Mouse (Mus musculus) embryonic facial prominence, embryonic 11.5 days (tissue): ENCODE measurements around the gene Gna11. TPM values are rescaled to one million over a fixed set of nuclear protein-coding genes. Genes with fewer than 3 reads are reported as not detected.
A peak's percentile ranks its signal among the peaks of the same experiment; 100 is the strongest.

Experiments
- ATAC-seq: fragments of 200-750 bp; cut with Nextera tagmentation; replicated peaks from 2 replicates; pipeline ENCODE4 v1.8.0; 2017; ENCODE audit warnings: low read depth; ENCODE audit not compliant: insufficient number of reproducible peaks, low FRiP score, low TSS enrichment
- DNase-seq: peaks from one replicate; pipeline ENCODE4 v3.0.0-alpha.2; 2015; ENCODE audit warnings: low spot score
- H3K27ac ChIP-seq: fragments of 300-500 bp; sonication (generic); replicated peaks from 2 replicates; pipeline ENCODE4 v1.5.1; 2014; ENCODE audit warnings: mild to moderate bottlenecking, low read depth, low read length, control low read depth
- H3K27me3 ChIP-seq: fragments of 300-500 bp; sonication (generic); 2 replicates; pipeline ENCODE4 v1.6.1; 2014; ENCODE audit warnings: mild to moderate bottlenecking, low read length, moderate library complexity, mixed read lengths; ENCODE audit not compliant: control insufficient read depth, insufficient read depth
- H3K36me3 ChIP-seq: fragments of 300-500 bp; sonication (generic); replicated peaks from 2 replicates; pipeline ENCODE4 v1.6.1; 2014; ENCODE audit warnings: low read depth, mild to moderate bottlenecking, low read length, moderate library complexity, mixed read lengths; ENCODE audit not compliant: control insufficient read depth, insufficient read depth
- H3K4me1 ChIP-seq: fragments of 300-500 bp; sonication (generic); 2 replicates; pipeline ENCODE4 v1.6.1; 2014; ENCODE audit warnings: low read length, mixed read lengths; ENCODE audit not compliant: control insufficient read depth, insufficient read depth
- H3K4me2 ChIP-seq: fragments of 300-500 bp; sonication (generic); 2 replicates; pipeline ENCODE4 v1.6.1; 2014; ENCODE audit warnings: low read depth, mild to moderate bottlenecking, control low read depth, low read length, moderate library complexity
- H3K4me3 ChIP-seq: fragments of 300-500 bp; sonication (generic); 2 replicates; pipeline ENCODE4 v1.5.1; 2014; ENCODE audit warnings: low read depth, low read length, control low read depth
- H3K9ac ChIP-seq: fragments of 300-500 bp; sonication (generic); replicated peaks from 2 replicates; pipeline ENCODE4 v1.6.1; 2014; ENCODE audit warnings: mild to moderate bottlenecking, control low read depth, low read length
- H3K9me3 ChIP-seq: fragments of 300-500 bp; sonication (generic); replicated peaks from 2 replicates; pipeline ENCODE4 v1.6.1; 2016; ENCODE audit warnings: mild to moderate bottlenecking, low read length, inconsistent platforms, mixed read lengths; ENCODE audit not compliant: control insufficient read depth
- WGBS: fragments of 180-500 bp; shearing (Covaris S2); extraction: QIAGEN DNeasy Blood & Tissue Kit; methylation state at CpG from one replicate; pipeline ENCODE4 v1.1.7; 2014; 5-methylcytosine and 5-hydroxymethylcytosine counted together
- polyA plus RNA-seq: library from polyadenylated mRNA; unstranded; fragments of >200 nt; fragmentation: Nextera tagmentation; extraction: Ambion mirVana; gene quantifications from 2 replicates; pipeline ENCODE4 v1.2.1, GENCODE M21; 2014

The Gna11 gene
- polyA plus RNA-seq, 1 experiment from 2014 or later, result 62.0 TPM

DNA sequence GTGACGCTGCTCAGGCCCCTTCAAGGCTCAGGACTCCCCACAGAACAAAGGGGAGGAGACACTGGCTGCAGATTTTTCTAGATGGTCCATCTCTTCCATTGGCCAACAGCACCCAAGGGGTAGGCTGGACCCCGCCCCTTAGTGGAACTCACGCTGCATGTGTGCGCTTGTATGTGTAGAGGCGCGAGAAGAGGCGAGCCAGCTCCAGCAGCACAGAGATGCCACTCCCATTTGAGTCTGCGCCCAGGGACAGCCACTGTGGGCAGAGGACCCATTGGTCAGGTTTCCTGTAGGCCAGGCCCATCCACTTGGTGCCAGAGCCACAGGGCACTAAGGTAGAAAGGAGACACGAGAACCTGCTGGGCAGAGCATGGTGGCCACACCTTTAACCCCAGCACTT, 54.0 kb downstream of the Gna11 start:
- peaks cover 12% of the 10 kb centered on the region for H3K36me3 ChIP-seq
- H3K4me1 ChIP-seq, result peaks cover 3% of the 10 kb centered on the region; the same call in 1 of the 2 replicates
- no peak overlapping the region for H3K4me3 ChIP-seq
- H3K4me2 ChIP-seq, result no peak overlapping the region
- DNase-seq (no peak), ATAC-seq (no peak)
- H3K27ac ChIP-seq, result no peak overlapping the region
- WGBS, result 91% methylated on average over 9 of the region's 9 CpGs
- no peak overlapping the region for H3K9ac ChIP-seq
- no peaks in the 10 kb centered on the region for H3K27me3 ChIP-seq
- H3K9me3 ChIP-seq, result no peaks in the 10 kb centered on the region

DNA sequence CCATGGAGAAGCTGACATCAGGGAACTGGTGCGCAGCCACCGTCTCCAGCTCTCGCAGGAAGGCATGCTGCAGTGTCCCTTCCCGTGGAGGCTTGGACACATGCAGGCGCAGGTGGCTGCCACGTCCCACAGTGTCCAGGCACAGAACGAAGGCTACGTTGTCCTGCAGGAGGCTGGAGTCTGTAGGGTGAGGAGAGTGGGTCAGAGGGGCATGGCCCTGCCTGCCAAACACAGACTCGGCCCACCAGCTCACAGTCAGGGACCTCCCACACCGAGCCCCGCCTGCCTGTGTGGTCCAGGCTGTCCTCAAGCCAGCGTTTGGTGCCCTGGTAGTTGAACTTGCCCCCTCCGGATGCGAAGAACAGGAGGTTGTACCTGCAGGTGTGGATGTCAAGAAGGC, 55.0 kb downstream of the Gna11 start:
- Histone ChIP-seq H3K9me3 (no peaks in the 10 kb centered on the region), H3K4me1 (no peaks in the 10 kb centered on the region; the same call in 1 of the 2 replicates), H3K36me3 (peaks cover 12% of the 10 kb centered on the region), H3K4me2 (no peak overlapping the region), H3K27ac (no peak overlapping the region), H3K4me3 (no peak overlapping the region), H3K9ac (no peak overlapping the region), H3K27me3 (no peaks in the 10 kb centered on the region)
- 85% methylated on average over 14 of the region's 14 CpGs for WGBS
- ATAC-seq (no peak), DNase-seq (no peak)

DNA sequence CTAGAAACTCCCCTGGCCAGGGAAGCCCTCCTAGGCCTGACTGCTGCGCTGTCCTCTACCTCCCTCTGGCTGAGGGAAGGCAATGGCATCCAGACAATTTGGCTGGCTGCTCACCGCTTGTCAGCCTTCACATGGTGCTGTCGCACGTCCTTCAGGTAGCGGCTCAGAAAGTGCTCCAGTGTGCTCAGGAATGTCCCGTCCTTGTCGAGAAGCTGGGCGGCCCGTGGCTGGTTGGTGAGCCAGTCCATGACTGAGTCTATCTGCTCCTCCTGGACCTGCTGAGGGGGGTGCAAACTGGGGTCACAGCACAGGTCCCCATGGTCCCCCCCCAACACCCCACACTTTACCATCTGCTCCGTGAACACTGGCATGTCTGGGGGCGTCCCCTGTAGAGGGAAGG, 56.9 kb downstream of the Gna11 start:
- Histone ChIP-seq H3K27ac (no peak overlapping the region), H3K4me3 (no peak overlapping the region), H3K36me3 (peaks cover 12% of the 10 kb centered on the region), H3K9me3 (no peaks in the 10 kb centered on the region), H3K4me2 (no peak overlapping the region), H3K4me1 (no peaks in the 10 kb centered on the region), H3K27me3 (no peaks in the 10 kb centered on the region), H3K9ac (no peak overlapping the region)
- no peak for DNase-seq
- 87% methylated on average over 11 of the region's 11 CpGs for WGBS
- ATAC-seq, result no peak

DNA sequence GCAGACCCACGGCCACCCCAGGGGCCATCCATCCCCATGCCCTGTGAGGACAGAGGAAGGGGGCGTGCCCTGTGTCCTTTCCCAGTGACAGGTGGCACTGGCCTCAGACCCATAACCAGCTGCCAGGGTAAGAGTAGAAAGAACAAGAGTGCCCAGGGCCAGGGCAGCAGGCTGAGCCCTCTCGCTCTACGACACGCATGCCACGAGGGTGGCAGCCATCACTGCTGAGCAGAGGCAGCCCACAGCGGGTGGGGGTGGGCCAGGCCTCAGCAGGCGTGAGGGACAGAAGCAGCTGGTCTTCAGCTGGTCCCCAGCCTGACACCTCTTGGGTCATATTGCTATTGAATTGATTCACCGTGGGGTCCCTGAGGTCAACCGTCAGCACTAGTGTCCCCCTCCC, 58.5 kb downstream of the Gna11 start:
- Histone ChIP-seq H3K27me3 (peaks cover 11% of the 10 kb centered on the region), H3K9ac (no peak overlapping the region), H3K4me2 (no peak overlapping the region), H3K27ac (no peak overlapping the region), H3K36me3 (peaks cover 6% of the 10 kb centered on the region), H3K4me3 (no peak overlapping the region), H3K9me3 (no peaks in the 10 kb centered on the region), H3K4me1 (no peaks in the 10 kb centered on the region)
- 88% methylated on average over 10 of the region's 10 CpGs for WGBS
- DNase-seq (no peak), ATAC-seq (no peak)

DNA sequence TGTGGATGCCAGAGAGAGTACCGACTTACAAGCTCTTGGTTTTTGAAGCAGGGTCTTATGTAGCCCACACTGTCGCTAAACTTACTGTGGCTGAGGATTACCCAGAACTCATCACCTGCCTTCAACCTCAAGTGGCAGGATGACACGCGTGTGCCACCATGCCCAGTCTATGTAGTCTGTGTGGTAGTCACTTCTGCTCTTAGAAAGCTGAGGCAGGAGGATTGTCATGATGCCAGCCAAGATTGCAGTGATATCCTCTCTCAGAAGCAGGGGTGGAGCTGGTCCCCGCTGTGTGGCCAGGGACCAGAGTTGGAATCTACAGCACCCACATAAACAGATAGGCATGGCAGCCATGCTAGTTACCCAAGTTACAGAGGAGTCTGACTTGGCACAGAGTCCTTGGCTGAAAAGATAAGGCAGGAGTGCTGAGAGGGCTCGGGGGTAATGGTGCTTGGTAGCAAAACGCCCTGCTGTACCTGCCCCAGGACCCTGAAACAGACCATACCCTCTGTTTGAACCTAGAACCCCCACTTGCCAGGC, 59.4 kb downstream of the Gna11 start:
- 79% methylated on average over 7 of the region's 7 CpGs for WGBS
- Histone ChIP-seq H3K9me3 (no peaks in the 10 kb centered on the region), H3K27ac (no peak overlapping the region), H3K9ac (no peak overlapping the region), H3K4me1 (no peaks in the 10 kb centered on the region), H3K36me3 (no peaks in the 10 kb centered on the region; the same call in none of the 2 replicates), H3K4me3 (no peak overlapping the region), H3K4me2 (no peak overlapping the region), H3K27me3 (peaks cover 17% of the 10 kb centered on the region)
- no peak for DNase-seq
- no peak for ATAC-seq

DNA sequence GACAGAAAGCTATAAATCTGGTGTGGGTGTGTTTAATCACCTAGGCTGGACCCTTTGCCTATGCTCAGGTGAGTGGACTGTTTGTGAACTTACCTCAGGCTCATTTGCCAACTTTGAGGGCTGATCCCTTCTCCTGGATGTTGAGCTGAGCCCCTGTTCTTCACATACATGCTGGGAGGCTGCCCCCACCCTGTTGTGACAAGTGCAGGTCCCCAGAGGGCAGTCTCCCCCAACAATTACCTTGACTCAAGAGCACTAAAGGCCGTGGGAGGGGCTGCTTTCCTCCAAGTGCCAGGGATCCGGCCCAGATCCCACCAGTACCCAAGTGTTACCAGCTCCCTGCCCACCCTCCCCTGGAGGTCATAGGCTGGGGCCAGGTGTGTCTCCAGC, 59.9 kb downstream of the Gna11 start:
- no peak for DNase-seq
- Histone ChIP-seq H3K27ac (no peak overlapping the region), H3K9me3 (no peaks in the 10 kb centered on the region), H3K27me3 (peaks cover 17% of the 10 kb centered on the region), H3K36me3 (no peaks in the 10 kb centered on the region; the same call in none of the 2 replicates), H3K4me2 (no peak overlapping the region), H3K9ac (no peak overlapping the region), H3K4me3 (no peak overlapping the region), H3K4me1 (no peaks in the 10 kb centered on the region)
- 30% methylated on average over 2 of the region's 2 CpGs for WGBS
- no peak for ATAC-seq

DNA sequence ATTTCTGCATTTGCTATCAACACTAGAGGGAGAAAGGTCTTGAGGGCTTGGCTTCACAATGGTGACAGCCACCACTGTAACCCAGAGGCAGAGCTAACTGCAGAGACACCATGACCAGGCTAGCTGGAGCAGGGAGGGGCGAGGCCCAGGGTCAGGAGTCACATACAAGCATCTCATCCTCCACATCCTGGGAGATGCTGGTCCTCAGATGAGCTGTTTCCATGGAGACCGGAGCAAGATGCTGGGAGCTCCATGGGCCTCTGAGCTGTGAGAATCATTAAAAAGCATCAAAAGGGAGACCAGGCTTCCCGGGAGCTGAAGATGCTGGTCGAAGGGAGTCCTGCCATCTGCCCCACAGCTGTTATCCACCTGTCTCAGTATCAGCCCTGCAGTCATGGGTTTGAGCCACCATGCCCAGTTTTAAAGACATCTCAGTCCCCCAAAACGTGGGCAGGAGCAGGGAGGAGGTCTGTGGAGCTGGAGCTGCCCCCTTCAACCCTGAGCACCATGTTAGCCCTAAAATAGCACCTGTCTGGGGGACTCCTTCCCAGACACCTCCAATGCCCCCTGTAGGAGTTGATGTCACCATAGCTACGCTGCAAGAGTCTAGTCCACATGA, 60.4 kb downstream of the Gna11 start:
- Histone ChIP-seq H3K4me1 (no peaks in the 10 kb centered on the region), H3K4me3 (no peak overlapping the region), H3K4me2 (no peak overlapping the region), H3K27me3 (peaks cover 17% of the 10 kb centered on the region), H3K9ac (no peak overlapping the region), H3K9me3 (no peaks in the 10 kb centered on the region), H3K27ac (no peak overlapping the region), H3K36me3 (no peaks in the 10 kb centered on the region; the same call in none of the 2 replicates)
- DNase-seq, result no peak
- WGBS, result 65% methylated on average over 6 of the region's 6 CpGs
- no peak for ATAC-seq

DNA sequence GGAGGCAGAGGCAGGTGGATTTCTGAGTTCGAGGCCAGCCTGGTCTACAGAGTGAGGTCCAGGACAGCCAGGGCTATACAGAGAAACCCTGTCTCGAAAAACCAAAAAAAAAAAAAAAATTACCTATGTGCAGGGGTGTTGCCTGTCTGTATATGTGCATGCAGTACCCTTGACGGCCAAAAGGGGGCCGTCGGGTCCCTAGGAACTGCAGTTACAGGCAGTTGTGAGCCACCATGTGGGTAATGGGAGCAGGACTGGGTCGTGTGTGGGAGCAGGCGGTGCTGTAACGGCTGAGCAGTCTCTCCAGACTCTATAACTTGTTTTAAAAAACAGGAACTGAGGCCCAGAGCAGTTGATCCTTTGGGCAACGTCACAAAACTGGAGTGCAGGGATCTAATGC, 61.0 kb downstream of the Gna11 start:
- Histone ChIP-seq H3K9ac (no peak overlapping the region), H3K36me3 (no peaks in the 10 kb centered on the region; the same call in none of the 2 replicates), H3K27me3 (peaks cover 17% of the 10 kb centered on the region), H3K4me2 (no peak overlapping the region), H3K27ac (no peak overlapping the region), H3K9me3 (no peaks in the 10 kb centered on the region), H3K4me1 (no peaks in the 10 kb centered on the region), H3K4me3 (no peak overlapping the region)
- 24% methylated on average over 8 of the region's 9 CpGs for WGBS
- DNase-seq (peak; percentile 64), ATAC-seq (no peak)
